Mouse (Mus musculus): Measurements from ENCODE around the gene Arhgap8. TPM values are rescaled to one million over a fixed set of nuclear protein-coding genes. Genes with fewer than 3 reads are reported as not detected.
A peak's percentile ranks its signal among the peaks of the same experiment; 100 is the strongest.

Arhgap8 gene
- polyA plus RNA-seq, 1 experiment from 2014 or later: 0.19 TPM

DNA sequence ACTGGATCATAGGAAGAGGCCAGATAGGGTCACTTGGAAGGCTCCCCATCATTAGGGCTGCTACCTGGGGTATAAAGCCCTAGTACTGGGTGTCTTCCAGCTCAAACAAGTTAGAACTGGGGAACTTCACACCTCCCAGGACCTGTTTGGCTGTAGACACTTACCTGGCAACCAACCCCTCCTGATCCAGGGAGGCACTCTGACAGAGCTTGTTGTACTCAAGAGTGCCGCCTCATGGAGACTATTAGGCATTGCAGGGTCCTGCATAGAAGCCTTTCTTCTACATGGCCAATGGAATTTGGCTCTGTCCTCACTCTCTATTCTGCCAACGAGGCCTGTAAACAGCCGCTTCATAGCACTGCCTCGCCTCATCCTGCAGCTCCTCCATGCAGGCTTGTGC is 17.9 kb upstream of the Arhgap8 start:
- TF ChIP-seq EP300 (IDR thresholded peaks at IDR 0.05; ENCODE audit: low read depth) (no peak), CTCF (IDR thresholded peaks at IDR 0.05; ENCODE audit: low read depth) (peak; percentile 75)
- H3K27me3 ChIP-seq (ENCODE audit: insufficient read depth, low read length): no peaks in the 10 kb centered on the region
- no peak overlapping the region for H3K4me2 ChIP-seq (ENCODE audit: low read depth, low read length)
- no peaks in the 10 kb centered on the region for H3K4me1 ChIP-seq (ENCODE audit: insufficient read depth)
- H3K27ac ChIP-seq (ENCODE audit: low read depth): no peak overlapping the region
- peak; percentile 28; the same call in 1 of the 2 replicates for ATAC-seq
- WGBS (ENCODE audit: insufficient replicate concordance): 31% methylated on average over 4 of the region's 4 CpGs
- H3K9ac ChIP-seq (replicated peaks): no peak overlapping the region
- H3K36me3 ChIP-seq (replicated peaks; ENCODE audit: insufficient read depth, low read length): 0 out of 2 replicates have a peak, but pooled peaks cover 7% of the 10 kb centered on the region
- no peaks in the 10 kb centered on the region for H3K9me3 ChIP-seq (ENCODE audit: low read length)
- no peak overlapping the region for H3K4me3 ChIP-seq (ENCODE audit: low read depth, low read length)
- DNase-seq: peak; percentile 44

DNA sequence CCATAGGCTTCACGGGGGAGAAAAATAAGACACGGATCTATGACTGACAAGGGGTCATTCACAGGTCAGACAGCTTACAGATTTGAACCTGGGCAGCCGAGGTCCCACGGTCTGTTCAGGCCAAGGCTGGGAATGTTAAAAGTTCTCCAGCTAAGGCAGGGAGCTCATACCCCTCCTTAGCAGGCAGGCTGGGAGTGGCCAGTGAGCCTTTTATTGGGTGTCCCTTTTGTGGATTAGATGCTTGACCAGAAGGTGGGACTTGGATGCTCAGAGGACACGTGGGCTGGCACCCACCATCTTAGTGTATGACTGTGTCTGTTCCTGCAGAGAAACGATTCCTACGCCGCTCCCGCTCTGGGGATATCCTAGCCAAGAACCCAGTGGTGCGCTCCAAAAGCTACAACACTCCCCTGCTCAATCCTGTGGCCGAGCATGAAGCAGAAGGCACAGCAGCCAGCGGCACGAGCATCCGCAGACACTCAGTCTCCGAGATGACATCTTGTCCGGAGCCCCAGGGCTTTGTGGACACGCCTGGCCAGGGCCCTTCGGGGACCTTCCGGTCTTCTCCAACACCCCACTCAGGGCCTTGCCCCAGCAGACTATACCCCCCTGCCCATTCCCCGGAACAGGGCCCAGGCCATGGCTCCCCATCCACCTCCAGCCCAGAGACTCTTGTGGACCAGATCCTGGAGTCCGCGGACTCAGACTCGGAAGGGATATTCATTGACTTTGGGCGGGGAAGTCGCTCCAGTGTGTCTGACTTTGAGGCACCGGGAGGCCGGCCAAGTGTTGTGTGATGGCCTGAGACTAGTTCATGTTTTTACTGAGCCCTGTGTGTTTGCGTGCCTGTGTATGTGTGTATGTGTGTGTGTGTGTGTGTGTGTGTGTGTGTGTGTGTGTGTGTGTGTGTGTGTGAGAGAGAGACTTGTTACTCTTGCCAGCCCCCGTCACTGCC is 17.2 kb upstream of the Arhgap8 start:
- Histone ChIP-seq H3K4me1 (ENCODE audit: insufficient read depth) (0 out of 2 replicates have a peak, but pooled peaks cover 2% of the 10 kb centered on the region), H3K4me2 (ENCODE audit: low read depth, low read length) (no peak overlapping the region), H3K27ac (ENCODE audit: low read depth) (no peak overlapping the region), H3K27me3 (ENCODE audit: insufficient read depth, low read length) (no peaks in the 10 kb centered on the region), H3K36me3 (replicated peaks; ENCODE audit: insufficient read depth, low read length) (0 out of 2 replicates have a peak, but pooled peaks cover 7% of the 10 kb centered on the region), H3K9me3 (ENCODE audit: low read length) (no peaks in the 10 kb centered on the region), H3K4me3 (ENCODE audit: low read depth, low read length) (no peak overlapping the region), H3K9ac (replicated peaks) (no peak overlapping the region)
- TF ChIP-seq EP300 (IDR thresholded peaks at IDR 0.05; ENCODE audit: low read depth): no peak
- no peak for TF ChIP-seq CTCF (IDR thresholded peaks at IDR 0.05; ENCODE audit: low read depth)
- 86% methylated on average over 28 of the region's 29 CpGs for WGBS (ENCODE audit: insufficient replicate concordance)
- DNase-seq: no peak
- no peak for ATAC-seq

DNA sequence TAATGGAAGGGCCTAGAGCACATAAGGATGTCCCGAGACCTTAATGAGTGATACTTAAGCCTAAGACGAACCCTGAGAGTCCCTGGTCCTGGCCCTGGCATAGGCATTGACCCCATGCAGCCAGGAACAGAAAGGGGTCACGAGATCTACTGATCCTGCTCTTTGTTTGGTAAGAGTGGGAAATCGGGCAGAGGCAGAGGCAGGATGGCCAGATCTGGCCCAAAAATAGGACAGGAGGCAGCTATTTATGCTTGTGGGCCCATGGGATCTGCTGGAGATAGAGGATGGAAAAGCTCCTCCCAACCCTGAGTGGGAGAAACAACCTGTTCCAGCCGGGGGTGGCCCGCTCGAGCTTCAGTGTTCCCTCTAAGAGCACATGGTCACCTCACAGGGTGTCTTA is 15.9 kb upstream of the Arhgap8 start:
- WGBS (ENCODE audit: insufficient replicate concordance): 72% methylated on average over 7 of the region's 7 CpGs

DNA sequence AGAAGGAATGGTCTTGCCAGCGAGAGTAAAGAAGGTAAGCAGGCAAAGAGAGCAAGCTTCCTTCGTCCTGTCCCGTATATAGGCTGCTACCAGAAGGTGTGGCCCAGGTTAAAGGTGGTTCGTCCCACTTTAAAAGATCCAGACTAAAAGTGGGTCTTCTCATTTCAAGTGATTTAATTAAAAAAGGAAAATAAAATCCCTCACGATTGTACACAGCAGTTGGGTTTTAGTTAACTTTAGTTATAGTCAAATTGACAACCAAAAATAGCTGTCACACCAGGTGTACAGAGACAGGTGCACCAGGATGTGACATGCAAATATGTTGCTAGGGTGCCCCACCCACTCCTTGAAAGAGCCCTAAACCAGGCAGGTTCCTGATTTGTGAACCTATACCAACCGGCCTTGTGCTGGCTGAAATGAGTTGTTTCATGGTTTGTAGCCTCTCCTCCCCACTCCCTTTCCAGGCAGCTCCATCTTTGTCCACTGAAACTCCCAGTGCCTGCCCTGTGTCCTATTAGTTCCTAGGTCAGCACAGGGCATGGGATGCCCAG is 14.4 kb upstream of the Arhgap8 start:
- DNase-seq: no peak
- ATAC-seq: no peak
- Histone ChIP-seq H3K27me3 (ENCODE audit: insufficient read depth, low read length) (no peaks in the 10 kb centered on the region), H3K36me3 (replicated peaks; ENCODE audit: insufficient read depth, low read length) (0 out of 2 replicates have a peak, but pooled peaks cover 7% of the 10 kb centered on the region), H3K9me3 (ENCODE audit: low read length) (no peaks in the 10 kb centered on the region), H3K4me1 (ENCODE audit: insufficient read depth) (0 out of 2 replicates have a peak, but pooled peaks cover 2% of the 10 kb centered on the region), H3K27ac (ENCODE audit: low read depth) (no peak overlapping the region), H3K9ac (replicated peaks) (no peak overlapping the region), H3K4me2 (ENCODE audit: low read depth, low read length) (no peak overlapping the region), H3K4me3 (ENCODE audit: low read depth, low read length) (no peak overlapping the region)
- 73% methylated on average over 6 of the region's 6 CpGs for whole genome bisulfite sequencing (ENCODE audit: insufficient replicate concordance)
- no peak for TF ChIP-seq CTCF (IDR thresholded peaks at IDR 0.05; ENCODE audit: low read depth)
- TF ChIP-seq EP300 (IDR thresholded peaks at IDR 0.05; ENCODE audit: low read depth): no peak

More for the DNA sequence above, 15.9 kb upstream of the Arhgap8 start:
- Histone ChIP-seq H3K27me3 (ENCODE audit: insufficient read depth, low read length) (no peaks in the 10 kb centered on the region), H3K9me3 (ENCODE audit: low read length) (no peaks in the 10 kb centered on the region), H3K4me1 (ENCODE audit: insufficient read depth) (0 out of 2 replicates have a peak, but pooled peaks cover 2% of the 10 kb centered on the region), H3K27ac (ENCODE audit: low read depth) (no peak overlapping the region), H3K4me3 (ENCODE audit: low read depth, low read length) (no peak overlapping the region), H3K9ac (replicated peaks) (no peak overlapping the region), H3K4me2 (ENCODE audit: low read depth, low read length) (no peak overlapping the region), H3K36me3 (replicated peaks; ENCODE audit: insufficient read depth, low read length) (0 out of 2 replicates have a peak, but pooled peaks cover 7% of the 10 kb centered on the region)
- DNase-seq (no peak), ATAC-seq (no peak)
- no peak for TF ChIP-seq CTCF (IDR thresholded peaks at IDR 0.05; ENCODE audit: low read depth)
- TF ChIP-seq EP300 (IDR thresholded peaks at IDR 0.05; ENCODE audit: low read depth): no peak

DNA sequence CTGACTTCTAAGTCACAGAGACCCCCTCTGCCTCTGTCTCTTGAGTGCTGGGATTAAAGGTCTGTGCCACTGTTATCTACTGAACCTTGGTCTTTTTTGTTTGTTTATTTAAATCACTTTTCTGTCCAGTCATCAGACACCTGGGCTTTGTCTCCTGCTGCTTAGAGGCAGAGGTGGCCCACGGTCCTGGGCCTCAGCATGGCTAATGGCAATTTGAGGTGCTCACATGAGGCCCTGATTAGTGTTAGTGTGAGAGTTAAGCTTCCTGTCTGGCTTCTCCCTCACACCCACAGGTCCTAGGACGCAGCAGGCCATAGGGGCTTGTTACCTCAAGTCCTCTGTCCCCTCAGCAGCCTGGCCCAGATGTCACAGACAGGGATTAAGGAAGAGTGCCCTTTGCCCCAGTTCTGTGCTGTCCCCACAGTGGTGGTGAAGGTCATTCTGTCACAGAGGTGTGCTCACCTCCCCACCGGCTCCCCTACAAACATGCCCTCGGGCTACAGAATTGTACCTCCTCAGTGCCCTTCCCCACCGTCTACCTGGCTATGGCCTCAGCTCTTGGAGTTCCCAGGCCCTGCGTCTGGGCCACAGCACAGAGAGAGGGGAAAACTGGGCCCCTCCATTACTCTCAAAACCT is 12.8 kb upstream of the Arhgap8 start:
- 62% methylated on average over 6 of the region's 6 CpGs for WGBS (ENCODE audit: insufficient replicate concordance)
- H3K36me3 ChIP-seq (replicated peaks; ENCODE audit: insufficient read depth, low read length): 0 out of 2 replicates have a peak, but pooled peaks cover 3% of the 10 kb centered on the region
- H3K4me1 ChIP-seq (ENCODE audit: insufficient read depth): 0 out of 2 replicates have a peak, but pooled peaks cover 2% of the 10 kb centered on the region
- H3K27me3 ChIP-seq (ENCODE audit: insufficient read depth, low read length): no peaks in the 10 kb centered on the region
- peak; percentile 40 for DNase-seq
- peak; percentile 86 for ATAC-seq
- H3K27ac ChIP-seq (ENCODE audit: low read depth): no peak overlapping the region
- no peak for TF ChIP-seq CTCF (IDR thresholded peaks at IDR 0.05; ENCODE audit: low read depth)
- no peaks in the 10 kb centered on the region for H3K9me3 ChIP-seq (ENCODE audit: low read length)
- H3K4me3 ChIP-seq (ENCODE audit: low read depth, low read length): no peak overlapping the region
- H3K9ac ChIP-seq (replicated peaks): no peak overlapping the region
- H3K4me2 ChIP-seq (ENCODE audit: low read depth, low read length): no peak overlapping the region
